Mouse (Mus musculus) T-cell, adult 2 months (primary cell): Measurements from ENCODE around the gene Prkab1.

Source experiments
- DNase-seq: peaks from one replicate; pipeline ENCODE4 v3.0.0; 2022; ENCODE audit warnings: low spot score

Prkab1 gene

DNA sequence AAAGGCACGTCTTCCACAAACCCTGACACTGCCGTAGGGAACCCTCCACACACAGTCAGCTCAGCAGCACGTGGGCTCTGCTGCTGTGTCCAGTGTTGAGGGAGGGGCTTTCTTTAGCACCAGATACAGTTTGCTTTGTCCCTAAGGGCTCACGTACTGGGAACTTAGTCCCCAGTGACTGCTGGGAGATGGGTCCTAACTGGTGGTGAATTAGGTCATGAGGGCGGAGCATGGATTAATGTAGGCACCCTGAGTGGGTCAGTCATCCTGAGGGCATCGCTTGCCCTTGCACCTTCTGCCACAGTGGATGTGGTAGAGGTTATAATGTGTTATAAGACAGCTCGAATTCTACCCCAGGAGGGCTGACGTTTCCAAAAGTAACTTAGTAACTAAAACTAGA is 6.9 kb downstream of the Prkab1 start:
- DNase-seq = no peak

DNA sequence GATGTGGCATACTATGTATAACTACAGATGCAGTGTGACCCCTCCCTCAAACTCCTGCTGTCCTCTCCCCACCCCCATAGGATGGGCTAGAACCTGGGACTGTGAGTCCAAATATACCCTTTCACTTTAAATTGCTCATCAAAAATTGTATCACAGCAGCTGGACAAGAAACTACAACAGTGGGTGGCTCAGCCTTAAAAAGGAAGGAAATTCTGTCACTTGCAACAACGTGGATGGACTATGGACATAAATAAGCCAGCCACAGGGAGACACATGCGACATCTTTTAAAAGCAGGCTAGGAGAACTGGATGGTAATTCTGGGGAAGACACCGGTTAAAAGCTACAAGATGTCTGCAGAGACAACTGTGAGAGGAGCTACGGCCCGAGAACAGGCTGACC is 7.8 kb downstream of the Prkab1 start:
- no peak for DNase-seq

DNA sequence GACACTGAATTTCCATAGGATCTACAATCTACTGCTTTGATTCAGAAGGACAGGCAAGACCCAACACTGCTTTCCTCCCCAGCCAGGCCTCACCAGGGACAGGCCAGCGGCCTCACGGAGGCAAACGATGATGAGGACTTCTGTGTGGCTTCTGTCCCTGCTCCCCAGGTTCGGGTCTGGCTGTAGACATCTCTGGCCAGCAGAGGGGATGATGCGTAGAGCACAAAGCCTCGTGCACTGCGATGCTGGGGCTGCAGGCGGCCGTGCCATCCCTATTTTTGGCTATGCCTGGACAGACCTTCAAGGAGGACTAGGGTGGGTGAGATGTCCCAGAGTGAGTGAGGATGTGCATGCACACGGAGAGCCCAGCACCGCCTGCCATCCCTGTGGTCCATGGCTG is 10.1 kb downstream of the Prkab1 start:
- DNase-seq = no peak

DNA sequence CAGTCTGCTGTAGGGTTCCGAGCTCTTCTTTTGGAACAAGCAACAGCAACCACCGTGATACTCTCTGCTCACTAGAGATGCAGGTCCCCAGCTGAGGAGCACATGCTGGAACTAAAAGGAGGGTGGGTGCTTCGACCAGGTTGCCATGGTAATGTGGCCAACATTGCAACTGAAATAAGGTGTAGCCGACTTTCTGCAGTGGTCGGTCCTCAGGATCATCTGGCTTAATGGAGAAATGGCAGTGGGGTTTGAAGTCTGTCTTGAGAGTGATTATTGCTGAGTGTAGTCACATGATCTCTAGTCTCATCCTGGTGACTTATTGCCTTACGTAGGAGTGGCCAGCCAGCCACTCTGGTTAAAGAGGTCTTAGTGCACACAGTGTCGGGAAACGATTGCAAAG is 10.5 kb downstream of the Prkab1 start:
- DNase-seq = no peak

DNA sequence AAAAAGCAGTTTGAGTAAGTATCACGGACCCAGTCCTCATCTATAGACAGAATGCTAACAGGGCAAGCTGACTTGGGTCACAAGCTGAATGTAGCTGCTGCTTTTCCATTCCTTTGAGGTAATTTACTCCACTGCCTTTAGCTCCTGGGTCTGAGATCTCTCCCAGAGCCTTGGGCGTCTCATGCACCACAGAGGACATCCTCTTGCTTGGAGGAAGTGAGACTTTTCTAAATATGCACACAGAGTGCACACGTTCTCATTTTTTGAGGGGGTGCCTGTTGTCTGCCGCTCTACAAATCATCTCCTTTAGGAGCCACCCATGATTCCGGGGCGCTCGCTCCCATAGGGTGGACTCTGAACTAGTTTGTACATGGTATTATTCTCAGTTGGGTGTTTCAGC is 11.8 kb downstream of the Prkab1 start:
- DNase-seq = no peak

- DNase-seq = no peak
These were observed 12.6 kb downstream of the Prkab1 start for GRCm38 (mm10) chr5:116011700-116012099.

GRCm38 (mm10) chr5:116009884-116010627 is 14.3 kb downstream of the Prkab1 start:
- no peak for DNase-seq

DNA sequence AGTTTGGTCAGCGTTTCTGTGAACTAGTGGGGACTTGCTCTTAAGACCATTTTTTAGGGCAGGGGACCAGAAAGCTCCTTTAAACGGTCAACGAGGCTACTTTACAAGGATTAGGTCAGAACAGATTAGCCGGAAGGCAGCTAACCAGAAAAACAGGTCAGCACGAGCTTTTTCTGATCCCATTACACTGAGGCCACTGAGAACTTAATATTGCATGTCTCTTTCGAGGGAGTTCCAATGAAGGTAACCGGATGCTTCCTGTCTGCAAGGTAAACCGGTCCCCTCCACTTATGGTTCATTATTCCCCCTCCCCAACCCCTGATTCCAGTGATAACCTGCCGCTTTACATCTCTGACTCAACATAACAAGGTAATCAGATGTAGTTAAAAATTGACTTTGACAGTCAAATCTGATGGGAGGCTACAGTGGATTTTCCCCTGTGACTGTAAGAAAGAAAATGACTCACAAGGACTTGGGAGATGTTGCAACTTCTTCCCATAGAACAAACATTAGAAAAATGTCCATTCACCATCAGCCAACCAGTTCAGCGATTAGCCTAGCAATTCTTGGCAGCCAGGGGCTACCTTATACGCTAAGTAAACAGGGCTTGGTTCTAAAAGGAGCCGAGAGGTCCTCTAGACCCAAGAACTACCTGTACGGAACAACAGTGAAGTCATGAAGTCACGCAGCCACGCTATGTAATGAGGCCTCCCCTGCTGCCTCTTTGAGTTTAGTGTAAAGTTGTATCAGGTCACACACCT is 15.0 kb downstream of the Prkab1 start:
- no peak for DNase-seq

GRCm38 (mm10) chr5:116007723-116008122 is 16.6 kb downstream of the Prkab1 start:
- no peak for DNase-seq

DNA sequence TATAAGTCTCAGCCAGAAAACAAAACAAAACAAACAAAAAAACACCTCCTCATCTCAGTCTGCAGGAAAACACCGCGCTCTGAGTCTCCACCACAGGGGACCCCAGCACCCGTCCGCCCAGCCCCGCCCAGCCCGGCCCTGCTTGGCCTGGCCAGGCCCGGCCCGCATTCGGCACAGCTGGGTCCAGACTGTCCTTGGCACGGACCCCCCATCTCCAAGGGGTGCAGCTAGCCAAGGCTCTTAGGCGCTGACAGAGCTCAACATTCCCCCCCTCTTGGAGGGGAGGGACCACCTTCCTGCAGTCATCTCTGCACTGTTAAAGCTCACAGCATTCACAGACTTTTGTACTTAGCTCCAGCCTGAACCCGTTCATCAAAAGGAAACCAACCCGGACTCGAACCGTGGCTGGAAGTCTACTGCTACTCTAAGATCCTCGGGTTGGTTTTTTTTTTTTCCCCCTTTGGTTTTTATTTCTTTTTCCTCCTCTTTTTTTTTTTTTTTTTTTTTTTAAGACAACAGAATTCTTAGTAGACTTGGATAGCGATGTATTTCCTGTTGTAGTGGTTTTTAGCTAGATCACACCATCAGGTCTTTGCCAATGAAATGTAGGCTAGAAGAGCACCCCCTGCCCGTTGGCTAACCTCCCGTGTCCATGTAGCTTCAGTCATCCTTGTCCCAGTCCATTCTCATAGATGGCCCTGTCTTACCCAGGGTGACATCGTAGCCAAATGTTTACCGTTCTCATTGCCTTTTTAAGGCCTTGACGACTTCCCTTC is 17.8 kb downstream of the Prkab1 start:
- DNase-seq = no peak

DNA sequence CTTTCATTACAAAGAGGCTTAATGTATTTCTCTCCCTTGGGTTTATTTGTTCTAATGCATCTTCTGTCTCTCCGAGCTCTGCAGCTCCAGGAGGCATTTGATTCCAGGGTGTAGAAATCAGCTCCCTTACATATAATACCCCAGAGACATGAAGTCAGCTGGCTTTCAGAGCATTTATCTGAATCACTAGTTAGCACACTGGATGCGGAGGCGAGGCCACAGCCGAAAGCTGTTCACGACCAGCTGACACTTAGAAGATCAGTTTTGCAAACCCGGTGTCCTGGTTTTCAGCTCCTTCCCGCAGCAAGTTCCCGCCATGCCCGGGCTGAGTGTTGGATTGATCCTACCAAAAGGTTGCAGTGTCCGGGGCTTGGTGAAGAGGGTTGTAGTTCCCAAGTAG is 20.0 kb downstream of the Prkab1 start:
- DNase-seq = no peak

- DNase-seq = no peak
These were observed 20.5 kb downstream of the Prkab1 start for GRCm38 (mm10) chr5:116003825-116004224.

- DNase-seq = no peak
These were observed 21.2 kb downstream of the Prkab1 start for GRCm38 (mm10) chr5:116003154-116003553.

DNA sequence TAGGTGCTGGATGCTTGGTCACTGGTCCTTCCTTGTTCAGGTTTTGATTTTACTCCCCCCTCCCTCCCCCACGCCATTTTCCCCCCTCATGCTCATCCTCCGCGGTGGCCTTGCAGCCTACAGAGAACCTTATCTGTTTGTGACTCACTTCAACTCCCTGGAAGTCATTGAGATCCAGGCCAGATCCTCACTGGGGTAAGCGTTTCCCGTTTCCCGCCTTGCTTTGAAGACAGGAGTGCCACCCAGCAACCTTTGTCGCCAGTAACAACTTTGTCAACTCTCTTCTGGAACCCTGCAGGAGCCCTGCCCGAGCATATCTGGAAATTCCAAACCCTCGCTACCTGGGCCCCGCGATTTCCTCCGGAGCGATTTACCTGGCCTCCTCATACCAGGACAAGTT is 26.9 kb downstream of the Prkab1 start:
- DNase-seq = no peak

- DNase-seq = no peak
These were observed 30.2 kb downstream of the Prkab1 start for GRCm38 (mm10) chr5:115994101-115994500.

DNA sequence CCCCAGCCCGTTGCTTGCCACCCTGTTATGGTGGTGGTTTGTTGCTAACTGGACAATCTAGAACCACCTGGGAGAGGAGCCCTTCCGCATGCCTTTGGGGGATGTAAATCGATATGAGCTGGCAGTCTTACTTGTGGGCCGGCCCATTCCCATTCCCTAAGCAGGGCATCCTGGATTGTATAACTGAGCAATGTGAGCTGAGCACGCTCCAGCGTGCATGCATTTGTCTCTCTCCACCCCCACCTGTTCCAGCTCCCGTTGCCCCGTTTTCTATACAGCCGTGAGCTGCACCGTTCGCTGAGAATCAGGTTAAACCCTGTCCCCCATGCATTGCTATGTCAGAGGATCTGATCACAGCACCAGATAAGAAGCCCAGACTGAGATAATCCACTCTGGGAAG is 32.6 kb downstream of the Prkab1 start:
- DNase-seq = no peak

DNA sequence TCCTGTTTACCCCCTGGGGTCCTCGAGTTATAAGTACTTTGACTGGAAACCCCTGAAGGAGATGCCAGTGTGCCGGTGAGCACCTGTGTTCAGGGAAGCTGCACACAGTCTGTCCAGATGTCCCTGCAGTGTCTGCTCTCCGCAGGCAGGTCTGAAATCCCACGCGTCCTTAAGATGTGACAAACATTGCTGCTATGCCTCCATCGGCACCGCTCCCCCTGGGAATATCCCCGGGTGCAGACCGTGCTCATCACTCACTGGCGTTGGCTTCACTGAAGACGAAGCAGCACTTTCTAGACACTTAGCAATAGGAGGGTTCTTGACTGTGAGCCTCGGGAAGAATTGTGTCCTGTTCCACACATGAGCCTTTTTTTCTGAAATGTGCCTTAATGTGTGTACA is 37.0 kb downstream of the Prkab1 start:
- no peak for DNase-seq

DNA sequence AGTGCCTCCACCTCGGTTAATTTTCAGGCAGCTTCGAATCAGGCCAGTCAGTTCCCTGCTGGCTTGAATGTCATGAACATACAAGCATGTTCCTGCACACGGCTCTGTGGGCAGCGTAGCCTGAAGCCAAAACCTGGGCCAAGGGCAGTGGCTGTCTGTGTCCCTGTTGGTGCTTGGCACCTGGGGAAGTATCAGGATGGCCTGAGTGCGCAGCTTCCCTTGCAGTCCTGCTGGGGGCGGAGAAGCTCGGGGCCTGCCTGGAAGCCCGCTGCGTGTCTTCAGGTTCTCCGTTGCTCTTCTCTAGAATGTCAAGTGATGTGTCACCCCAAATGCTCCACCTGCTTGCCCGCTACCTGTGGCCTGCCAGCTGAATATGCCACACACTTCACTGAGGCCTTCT is 39.2 kb downstream of the Prkab1 start:
- no peak for DNase-seq

- DNase-seq = no peak
These were observed 39.9 kb downstream of the Prkab1 start for GRCm38 (mm10) chr5:115984392-115984791.

GRCm38 (mm10) chr5:115982671-115983373 is 41.5 kb downstream of the Prkab1 start:
- no peak for DNase-seq

DNA sequence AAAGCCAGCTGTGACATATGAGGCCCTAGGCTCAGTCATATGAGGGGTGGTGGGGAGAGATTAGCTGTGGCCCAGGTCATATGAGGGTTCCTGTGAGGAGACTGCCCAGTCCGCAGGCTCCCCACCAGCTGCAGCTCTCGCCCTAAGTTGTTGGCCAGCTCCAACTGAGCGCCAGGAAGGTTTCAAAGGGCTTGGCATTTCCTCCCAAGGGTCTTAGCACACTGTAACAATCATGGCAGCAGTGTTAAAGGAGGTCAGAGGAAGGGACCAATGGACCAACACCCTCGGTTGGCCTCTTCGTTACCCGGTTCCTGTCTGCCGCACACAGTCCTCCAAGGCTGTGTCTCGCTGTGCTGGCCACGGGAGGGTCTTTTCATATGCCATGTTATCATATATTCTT is 43.8 kb downstream of the Prkab1 start:
- no peak for DNase-seq

DNA sequence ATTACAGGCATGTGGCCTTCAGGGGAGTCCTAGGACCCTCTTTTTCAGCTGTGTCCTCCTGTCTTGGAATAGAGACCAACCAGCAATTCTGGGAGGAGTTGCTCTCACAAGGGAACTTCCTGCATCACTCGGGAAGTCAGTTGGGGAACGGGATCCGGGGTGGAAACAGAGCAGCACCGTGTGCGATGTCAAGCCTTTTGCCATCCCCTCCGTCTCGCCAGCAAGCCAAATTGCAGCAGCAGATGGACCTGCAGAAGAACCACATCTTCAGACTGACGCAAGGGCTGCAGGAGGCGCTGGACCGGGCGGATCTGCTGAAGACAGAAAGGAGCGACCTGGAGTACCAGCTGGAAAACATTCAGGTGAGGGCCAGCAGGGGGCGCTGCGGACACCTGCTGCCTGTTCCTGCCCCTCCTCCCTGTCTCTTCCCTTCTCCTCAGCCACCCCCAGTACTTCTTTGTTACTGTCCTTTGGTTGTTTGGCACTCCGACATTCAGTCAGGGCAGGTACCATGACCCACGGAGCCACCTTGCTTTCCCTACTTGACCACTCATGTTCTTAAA is 45.1 kb downstream of the Prkab1 start:
- peak; percentile 21 for DNase-seq
